Mouse (Mus musculus) CH12.LX (cell line): ENCODE results near the gene Slc9a2. TPM values are rescaled to one million over a fixed set of nuclear protein-coding genes. Genes with fewer than 3 reads are reported as not detected.

Experiments
- DNase-seq: peaks from one replicate; pipeline ENCODE4 v3.0.0-alpha.2; 2013; ENCODE audit errors: extremely low read depth
- H3K27ac ChIP-seq: 2 replicates; pipeline ENCODE4 v1.5.1; 2012; ENCODE audit warnings: low read depth, mild to moderate bottlenecking, control low read depth, moderate library complexity; ENCODE audit not compliant: insufficient read depth
- H3K27me3 ChIP-seq: replicated peaks from 2 replicates; pipeline ENCODE3; 2012; ENCODE audit warnings: inconsistent platforms
- H3K36me3 ChIP-seq, 2 experiments: replicated peaks in 1 of 2; 2 replicates each; pipeline versions ENCODE3 to v1.6.1; 2012; ENCODE audit warnings: inconsistent platforms in 1 of 2, low read length in 1 of 2, mild to moderate bottlenecking in 1 of 2, mixed read lengths in 1 of 2, moderate library complexity in 1 of 2; ENCODE audit not compliant: control insufficient read depth in 1 of 2, insufficient read depth in 1 of 2
- H3K4me1 ChIP-seq, 2 experiments: 2 replicates each; pipeline ENCODE4 v1.6.1; 2012; ENCODE audit warnings: inconsistent platforms in 1 of 2, moderate library complexity in 1 of 2; ENCODE audit not compliant: insufficient read depth in 2 of 2, control insufficient read depth in 1 of 2
- H3K4me2 ChIP-seq: 2 replicates; pipeline ENCODE4 v1.6.1; 2012; ENCODE audit warnings: low read depth, mild to moderate bottlenecking, control low read depth; ENCODE audit not compliant: poor library complexity, insufficient read depth, severe bottlenecking
- H3K4me3 ChIP-seq, 3 experiments: fragments of 150-350 bp in 1 of 3; sonication (generic) in 1 of 3; replicated peaks in 1 of 3; 2 replicates each; pipeline versions ENCODE3 to v1.5.1; 2011 to 2012; ENCODE audit warnings: low read depth in 2 of 3, low read length in 2 of 3, mild to moderate bottlenecking in 2 of 3, moderate library complexity in 2 of 3, control low read depth in 1 of 3, improper control_type of control experiment in 1 of 3, inconsistent platforms in 1 of 3, mixed read lengths in 1 of 3; ENCODE audit not compliant: poor library complexity in 1 of 3
- H3K79me2 ChIP-seq: replicated peaks from 2 replicates; pipeline ENCODE4 v1.6.1; 2012; ENCODE audit warnings: mild to moderate bottlenecking, moderate library complexity; ENCODE audit not compliant: control insufficient read depth, poor library complexity, insufficient read depth, severe bottlenecking; ENCODE audit errors: extremely low read depth
- H3K9ac ChIP-seq: 2 replicates; pipeline ENCODE4 v1.6.1; 2012; ENCODE audit warnings: low read depth, mild to moderate bottlenecking, control low read depth, moderate library complexity; ENCODE audit not compliant: insufficient read depth
- H3K9me3 ChIP-seq: replicated peaks from 2 replicates; pipeline ENCODE3; 2012; ENCODE audit warnings: low read length, inconsistent platforms, mixed read lengths
- CTCF ChIP-seq, 2 experiments: IDR thresholded peaks in 1 of 2; conservative IDR thresholded peaks in 1 of 2; 2 replicates each; pipeline ENCODE4 v1.5.1; 2011 to 2012; ENCODE audit warnings: low read depth in 2 of 2, low read length in 2 of 2, improper control_type of control experiment in 1 of 2, inconsistent platforms in 1 of 2, mild to moderate bottlenecking in 1 of 2, moderate library complexity in 1 of 2
- E2F4 ChIP-seq: IDR thresholded peaks from 2 replicates; pipeline ENCODE4 v1.6.1; 2011; ENCODE audit warnings: low read depth, low read length, improper control_type of control experiment; ENCODE audit not compliant: insufficient replicate concordance
- EP300 ChIP-seq: IDR thresholded peaks from 2 replicates; pipeline ENCODE4 v1.6.1; 2011; ENCODE audit warnings: low read length, improper control_type of control experiment
- ETS1 ChIP-seq: conservative IDR thresholded peaks from 2 replicates; pipeline ENCODE4 v1.6.1; 2012; ENCODE audit warnings: low read depth, mild to moderate bottlenecking, inconsistent platforms, low read length, improper control_type of control experiment, moderate library complexity
- JUN ChIP-seq: IDR thresholded peaks from 2 replicates; pipeline ENCODE4 v1.6.1; 2011; ENCODE audit warnings: low read depth, mild to moderate bottlenecking, low read length, improper control_type of control experiment, moderate library complexity; ENCODE audit not compliant: insufficient read depth
- MAFK ChIP-seq: IDR thresholded peaks from 2 replicates; pipeline ENCODE4 v1.6.1; 2011; ENCODE audit warnings: low read length, improper control_type of control experiment; ENCODE audit not compliant: insufficient replicate concordance
- MEF2A ChIP-seq: IDR thresholded peaks from 2 replicates; pipeline ENCODE4 v1.6.1; 2014; ENCODE audit warnings: low read depth, mild to moderate bottlenecking, inconsistent platforms, low read length, improper control_type of control experiment, borderline replicate concordance
- PAX5 ChIP-seq: IDR thresholded peaks from 2 replicates; pipeline ENCODE4 v1.6.1; 2012; ENCODE audit warnings: low read length, inconsistent platforms, mixed read lengths
- RAD21 ChIP-seq: IDR thresholded peaks from 2 replicates; pipeline ENCODE4 v1.6.1; 2011; ENCODE audit warnings: low read depth, mild to moderate bottlenecking, low read length, improper control_type of control experiment, moderate library complexity
- SIN3A ChIP-seq: IDR thresholded peaks from 2 replicates; pipeline ENCODE4 v1.6.1; 2012; ENCODE audit warnings: low read length, improper control_type of control experiment, inconsistent platforms
- SMC3 ChIP-seq: IDR thresholded peaks from 2 replicates; pipeline ENCODE4 v1.6.1; 2011; ENCODE audit warnings: low read depth, low read length, improper control_type of control experiment
- TBP ChIP-seq: conservative IDR thresholded peaks from 2 replicates; pipeline ENCODE4 v1.6.1; 2011; ENCODE audit warnings: low read depth, low read length, improper control_type of control experiment
- TCF12 ChIP-seq: IDR thresholded peaks from 2 replicates; pipeline ENCODE4 v1.6.1; 2014; ENCODE audit warnings: low read depth, mild to moderate bottlenecking, inconsistent platforms, low read length, improper control_type of control experiment
- USF1 ChIP-seq: IDR thresholded peaks from 2 replicates; pipeline ENCODE4 v1.6.1; 2014; ENCODE audit warnings: low read depth, mild to moderate bottlenecking, inconsistent platforms, low read length, improper control_type of control experiment
- USF2 ChIP-seq: conservative IDR thresholded peaks from 2 replicates; pipeline ENCODE4 v1.6.1; 2011; ENCODE audit warnings: low read depth, low read length, improper control_type of control experiment
- ZC3H11A ChIP-seq: IDR thresholded peaks from 2 replicates; pipeline ENCODE4 v1.6.1; 2012; ENCODE audit warnings: low read depth, mild to moderate bottlenecking, inconsistent platforms, low read length, improper control_type of control experiment
- ZKSCAN1 ChIP-seq: IDR thresholded peaks from 2 replicates; pipeline ENCODE4 v1.6.1; 2012; ENCODE audit warnings: low read depth, inconsistent platforms, low read length, improper control_type of control experiment, borderline replicate concordance
- ZNF384 ChIP-seq: IDR thresholded peaks from 2 replicates; pipeline ENCODE4 v1.6.1; 2012; ENCODE audit warnings: low read depth, low read length, improper control_type of control experiment, inconsistent platforms
- dilution Hi-C: fragments of 300-500 bp; cut with MboI; formaldehyde crosslinking; loops from 2 replicates; pipeline ENCODE4 v1.14.3; 2020; ENCODE audit warnings: low sequenced_read_pairs; ENCODE audit not compliant: extremely low pct_unique_long_range_greater_than_20kb, extremely low pct_ligation_motif_present
- in situ Hi-C: fragments of 300-500 bp; cut with MboI; formaldehyde crosslinking; loops from 3 replicates; pipeline ENCODE4 v1.14.3; 2019; ENCODE audit warnings: low sequenced_read_pairs, low pct_ligation_motif_present, low pct_unique_long_range_greater_than_20kb, mixed read lengths
- polyA plus RNA-seq: library from polyadenylated mRNA; unstranded; fragments of >175 nt; gene quantifications from 2 replicates; pipeline ENCODE4 v1.2.1, GENCODE M21; 2012; ENCODE audit warnings: low read depth; ENCODE audit not compliant: insufficient read length
- total RNA-seq, 2 experiments: library from RNA; depleted of rRNA; stranded (reverse); fragments of 300-350 nt in 1 of 2; fragments of >200 nt in 1 of 2; gene quantifications; 2 replicates each; pipeline ENCODE4 v1.2.3; 2012 to 2014

Slc9a2 gene
- total and polyA plus RNA-seq, 3 experiments = not detected

- no peak for TF ChIP-seq EP300
- no peak for TF ChIP-seq TBP
- TF ChIP-seq SIN3A = no peak
- TF ChIP-seq USF1 = no peak
- TF ChIP-seq TCF12 = no peak
- TF ChIP-seq JUN = no peak
- H3K9ac ChIP-seq = no peak overlapping the region
- H3K4me3 ChIP-seq = no peak overlapping the region
- no peaks in the 10 kb centered on the region for H3K27me3 ChIP-seq
- H3K36me3 ChIP-seq = no peaks in the 10 kb centered on the region
- no peak overlapping the region for H3K27ac ChIP-seq
- H3K4me1 ChIP-seq = no peaks in the 10 kb centered on the region
- in situ Hi-C loops (no loop called here), dilution Hi-C loops (no loop called here)
- peaks cover 56% of the 10 kb centered on the region for H3K9me3 ChIP-seq
- H3K79me2 ChIP-seq = no peaks in the 10 kb centered on the region
- no peak overlapping the region for H3K4me2 ChIP-seq
- no peak for DNase-seq
Measured at GRCm38 (mm10) chr1:40805891-40806290, 125.5 kb downstream of the Slc9a2 start.

GRCm38 (mm10) chr1:40808643-40809042 is 128.3 kb downstream of the Slc9a2 start:
- no peaks in the 10 kb centered on the region for H3K27me3 ChIP-seq
- TF ChIP-seq MEF2A = no peak
- TF ChIP-seq USF2 = no peak
- no peak for TF ChIP-seq TCF12
- TF ChIP-seq SMC3 = no peak
- no peak for TF ChIP-seq ZKSCAN1
- no peak for TF ChIP-seq PAX5
- TF ChIP-seq ETS1 = no peak
- TF ChIP-seq ZC3H11A = no peak
- TF ChIP-seq ZNF384 = no peak
- TF ChIP-seq TBP = no peak
- TF ChIP-seq RAD21 = no peak
- TF ChIP-seq E2F4 = no peak
- TF ChIP-seq CTCF (conservative IDR thresholded peaks at IDR 0.05 in 1 of 2, IDR thresholded peaks at IDR 0.05 in 1 of 2; ENCODE audit: low read depth in 2 of 2, low read length in 2 of 2) = no peak
- TF ChIP-seq MAFK = no peak
- TF ChIP-seq, all 38 proteins: peak for 0
- H3K4me3 ChIP-seq = no peak overlapping the region
- no peak overlapping the region for H3K4me2 ChIP-seq
- no peaks in the 10 kb centered on the region for H3K79me2 ChIP-seq
- H3K36me3 ChIP-seq = no peaks in the 10 kb centered on the region
- dilution Hi-C loops = no loop called here
- H3K9ac ChIP-seq = no peak overlapping the region
- H3K27ac ChIP-seq = no peak overlapping the region
- no peak for DNase-seq
- in situ Hi-C loops = no loop called here
- H3K4me1 ChIP-seq = no peaks in the 10 kb centered on the region
- H3K9me3 ChIP-seq = peaks cover 61% of the 10 kb centered on the region
